Mouse (Mus musculus): ENCODE data around the gene Stx5a. TPM values are rescaled to one million over a fixed set of nuclear protein-coding genes. Genes with fewer than 3 reads are reported as not detected.
A peak's percentile ranks its signal among the peaks of the same experiment; 100 is the strongest.

Gene Stx5a
- polyA plus RNA-seq (2016; fragmentation: Nextera tagmentation; extraction: Ambion mirVana), result 97.0 and 108 TPM in 2 replicates

- H3K27ac ChIP-seq (replicated peaks), result peak within 1 kb of the TSS; percentile 89
- peak; percentile 96 for DNase-seq (ENCODE audit: low spot score)
- no peaks in the 10 kb centered on the region for H3K27me3 ChIP-seq (replicated peaks; ENCODE audit: low read depth, poor library complexity, severe bottlenecking)
- WGBS, result under 1% methylated on average over 36 of the region's 36 CpGs
- H3K36me3 ChIP-seq (replicated peaks), result peaks cover 77% of the 10 kb centered on the region
- no peaks in the 10 kb centered on the region for H3K9me3 ChIP-seq
- peak within 1 kb of the TSS; percentile 93 for H3K4me3 ChIP-seq
- peaks cover 25% of the 10 kb centered on the region for H3K4me1 ChIP-seq
Measured at GRCm38 (mm10) chr19:8741243-8741869, at the start of gene Stx5a. Stx5a (plus strand) TSS chr19:8741413.

- Histone ChIP-seq H3K27me3 (replicated peaks; ENCODE audit: low read depth, poor library complexity, severe bottlenecking) (no peaks in the 10 kb centered on the region), H3K9me3 (no peaks in the 10 kb centered on the region), H3K36me3 (replicated peaks) (no peaks in the 10 kb centered on the region), H3K27ac (replicated peaks) (no peak overlapping the region), H3K4me3 (no peak overlapping the region), H3K4me1 (no peaks in the 10 kb centered on the region)
- no peak for DNase-seq (ENCODE audit: low spot score)
- WGBS, result 72% methylated on average over 9 of the region's 9 CpGs
Measured at GRCm38 (mm10) chr19:8691871-8692539, 49.2 kb upstream of the Stx5a start.

- Histone ChIP-seq H3K9me3 (no peaks in the 10 kb centered on the region), H3K4me3 (no peak overlapping the region), H3K27me3 (replicated peaks; ENCODE audit: low read depth, poor library complexity, severe bottlenecking) (no peaks in the 10 kb centered on the region), H3K27ac (replicated peaks) (no peak overlapping the region), H3K4me1 (no peaks in the 10 kb centered on the region), H3K36me3 (replicated peaks) (no peaks in the 10 kb centered on the region)
- no peak for DNase-seq (ENCODE audit: low spot score)
- WGBS, result 55% methylated on average over 5 of the region's 5 CpGs
Measured at GRCm38 (mm10) chr19:8692740-8693139, 48.5 kb upstream of the Stx5a start.

GRCm38 (mm10) chr19:8695330-8695729 lies 45.9 kb upstream of the Stx5a start:
- Histone ChIP-seq H3K27me3 (replicated peaks; ENCODE audit: low read depth, poor library complexity, severe bottlenecking) (no peaks in the 10 kb centered on the region), H3K36me3 (replicated peaks) (no peaks in the 10 kb centered on the region), H3K4me3 (no peak overlapping the region), H3K4me1 (no peaks in the 10 kb centered on the region), H3K27ac (replicated peaks) (no peak overlapping the region), H3K9me3 (no peaks in the 10 kb centered on the region)
- peak; percentile 41 for DNase-seq (ENCODE audit: low spot score)
- WGBS, result 58% methylated on average over 6 of the region's 6 CpGs

GRCm38 (mm10) chr19:8699652-8700051 lies 41.6 kb upstream of the Stx5a start:
- H3K27me3 ChIP-seq (replicated peaks; ENCODE audit: low read depth, poor library complexity, severe bottlenecking), result no peaks in the 10 kb centered on the region
- H3K36me3 ChIP-seq (replicated peaks), result no peaks in the 10 kb centered on the region
- no peak overlapping the region for H3K4me3 ChIP-seq
- DNase-seq (ENCODE audit: low spot score), result no peak
- whole genome bisulfite sequencing, result 81% methylated on average over 9 of the region's 9 CpGs
- no peaks in the 10 kb centered on the region for H3K9me3 ChIP-seq
- no peaks in the 10 kb centered on the region for H3K4me1 ChIP-seq
- no peak overlapping the region for H3K27ac ChIP-seq (replicated peaks)

- no peaks in the 10 kb centered on the region for H3K27me3 ChIP-seq (replicated peaks; ENCODE audit: low read depth, poor library complexity, severe bottlenecking)
- no peak overlapping the region for H3K4me3 ChIP-seq
- no peak overlapping the region for H3K27ac ChIP-seq (replicated peaks)
- no peak for DNase-seq (ENCODE audit: low spot score)
- H3K9me3 ChIP-seq, result no peaks in the 10 kb centered on the region
- H3K4me1 ChIP-seq, result no peaks in the 10 kb centered on the region
- 56% methylated on average over 3 of the region's 3 CpGs for WGBS
- peaks cover 16% of the 10 kb centered on the region for H3K36me3 ChIP-seq (replicated peaks)
Measured at GRCm38 (mm10) chr19:8702458-8702857, 38.8 kb upstream of the Stx5a start.

- DNase-seq (ENCODE audit: low spot score), result no peak
- H3K36me3 ChIP-seq (replicated peaks), result peaks cover 27% of the 10 kb centered on the region
- no peaks in the 10 kb centered on the region for H3K27me3 ChIP-seq (replicated peaks; ENCODE audit: low read depth, poor library complexity, severe bottlenecking)
- no peaks in the 10 kb centered on the region for H3K9me3 ChIP-seq
- no peaks in the 10 kb centered on the region for H3K4me1 ChIP-seq
- 55% methylated on average over 4 of the region's 4 CpGs for WGBS
- no peak overlapping the region for H3K27ac ChIP-seq (replicated peaks)
- H3K4me3 ChIP-seq, result no peak overlapping the region
Measured at GRCm38 (mm10) chr19:8703571-8703970, 37.6 kb upstream of the Stx5a start.

GRCm38 (mm10) chr19:8705026-8705708 lies 36.0 kb upstream of the Stx5a start:
- H3K4me1 ChIP-seq, result 0 out of 2 replicates have a peak, but pooled peaks cover 1% of the 10 kb centered on the region
- H3K9me3 ChIP-seq, result no peaks in the 10 kb centered on the region
- DNase-seq (ENCODE audit: low spot score), result no peak
- H3K36me3 ChIP-seq (replicated peaks), result peaks cover 43% of the 10 kb centered on the region
- 84% methylated on average over 6 of the region's 6 CpGs for WGBS
- no peaks in the 10 kb centered on the region for H3K27me3 ChIP-seq (replicated peaks; ENCODE audit: low read depth, poor library complexity, severe bottlenecking)
- no peak overlapping the region for H3K27ac ChIP-seq (replicated peaks)
- no peak overlapping the region for H3K4me3 ChIP-seq

- Histone ChIP-seq H3K9me3 (no peaks in the 10 kb centered on the region), H3K27me3 (replicated peaks; ENCODE audit: low read depth, poor library complexity, severe bottlenecking) (no peaks in the 10 kb centered on the region), H3K4me1 (peaks cover 9% of the 10 kb centered on the region), H3K4me3 (no peak overlapping the region), H3K27ac (replicated peaks) (no peak overlapping the region), H3K36me3 (replicated peaks) (peaks cover 54% of the 10 kb centered on the region)
- no peak for DNase-seq (ENCODE audit: low spot score)
- WGBS, result 79% methylated on average over 7 of the region's 7 CpGs
Measured at GRCm38 (mm10) chr19:8706132-8706667, 35.0 kb upstream of the Stx5a start.

- no peak overlapping the region for H3K4me3 ChIP-seq
- peaks cover 61% of the 10 kb centered on the region for H3K36me3 ChIP-seq (replicated peaks)
- no peaks in the 10 kb centered on the region for H3K9me3 ChIP-seq
- WGBS, result 96% methylated on average over 7 of the region's 7 CpGs
- H3K27ac ChIP-seq (replicated peaks), result no peak overlapping the region
- no peak for DNase-seq (ENCODE audit: low spot score)
- peaks cover 16% of the 10 kb centered on the region for H3K4me1 ChIP-seq
- H3K27me3 ChIP-seq (replicated peaks; ENCODE audit: low read depth, poor library complexity, severe bottlenecking), result no peaks in the 10 kb centered on the region
Measured at GRCm38 (mm10) chr19:8706930-8707329, 34.3 kb upstream of the Stx5a start.

- peaks cover 66% of the 10 kb centered on the region for H3K36me3 ChIP-seq (replicated peaks)
- no peak overlapping the region for H3K4me3 ChIP-seq
- WGBS, result 92% methylated on average over 8 of the region's 8 CpGs
- no peaks in the 10 kb centered on the region for H3K27me3 ChIP-seq (replicated peaks; ENCODE audit: low read depth, poor library complexity, severe bottlenecking)
- DNase-seq (ENCODE audit: low spot score), result no peak
- H3K4me1 ChIP-seq, result peaks cover 27% of the 10 kb centered on the region
- H3K9me3 ChIP-seq, result no peaks in the 10 kb centered on the region
- H3K27ac ChIP-seq (replicated peaks), result no peak overlapping the region
Measured at GRCm38 (mm10) chr19:8708954-8709353, 32.3 kb upstream of the Stx5a start.

- Histone ChIP-seq H3K27ac (replicated peaks) (no peak overlapping the region), H3K4me1 (peaks cover 34% of the 10 kb centered on the region), H3K27me3 (replicated peaks; ENCODE audit: low read depth, poor library complexity, severe bottlenecking) (no peaks in the 10 kb centered on the region), H3K36me3 (replicated peaks) (peaks cover 66% of the 10 kb centered on the region), H3K4me3 (no peak overlapping the region), H3K9me3 (no peaks in the 10 kb centered on the region)
- no peak for DNase-seq (ENCODE audit: low spot score)
- WGBS, result 92% methylated on average over 2 of the region's 2 CpGs
Measured at GRCm38 (mm10) chr19:8710057-8710456, 31.2 kb upstream of the Stx5a start.

Measured in embryonic facial prominence, embryonic 10.5 days (tissue).